Mouse (Mus musculus) cerebellum, postnatal 36 days (tissue): ENCODE measurements at regions not wholly inside any gene's neighbourhood (a gene's known extent, or its start where the extent isn't known, plus 50 kb on each side); places are given as distances from the start of the nearest gene placed in this dataset.

Experiments used
- DNase-seq, 2 experiments: peaks; one replicate each; pipeline ENCODE4 v3.0.0; 2021 to 2022; ENCODE audit warnings: mixed read lengths in 2 of 2

DNA sequence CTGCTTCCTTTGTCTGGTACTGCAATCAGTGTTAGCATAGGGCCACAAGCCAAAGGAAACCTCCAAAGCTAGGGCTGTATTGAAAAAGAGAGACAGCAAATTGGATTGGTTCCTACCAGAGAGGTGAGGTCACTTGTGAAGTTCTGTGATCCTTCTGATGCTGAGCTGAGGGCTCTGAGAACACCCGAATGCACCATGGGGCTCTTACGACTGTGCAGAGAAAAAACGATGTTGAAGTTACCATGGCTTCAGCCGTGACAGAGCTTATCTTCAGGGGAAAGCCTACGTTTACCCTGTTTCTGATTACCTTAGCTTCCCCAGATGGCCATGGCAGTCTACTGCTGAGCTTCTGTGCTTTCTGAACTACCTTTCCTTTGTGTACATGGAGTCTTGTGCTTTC, 53.9 kb upstream of the Fmo9 start:
- no peak for DNase-seq

DNA sequence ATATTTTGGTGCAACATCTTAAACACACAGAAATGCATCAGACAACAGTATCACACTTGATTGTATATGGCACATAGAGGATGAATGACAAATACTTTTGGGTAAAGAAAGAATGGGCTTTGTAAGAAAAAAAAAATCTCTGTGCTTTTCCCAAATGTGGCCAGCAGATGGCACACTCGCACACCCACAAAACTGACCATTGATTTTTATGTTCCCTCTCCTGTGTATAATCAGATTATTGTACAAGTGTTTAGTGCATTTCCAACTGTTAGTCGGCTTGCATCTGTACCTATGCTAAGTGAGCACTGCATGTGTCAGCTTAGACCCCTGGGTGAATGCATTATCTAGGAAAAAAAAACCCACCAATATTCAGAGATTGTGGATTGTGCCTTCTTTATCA, 56.4 kb upstream of the Fmo9 start:
- peak; percentile 36 to 62 for DNase-seq

DNA sequence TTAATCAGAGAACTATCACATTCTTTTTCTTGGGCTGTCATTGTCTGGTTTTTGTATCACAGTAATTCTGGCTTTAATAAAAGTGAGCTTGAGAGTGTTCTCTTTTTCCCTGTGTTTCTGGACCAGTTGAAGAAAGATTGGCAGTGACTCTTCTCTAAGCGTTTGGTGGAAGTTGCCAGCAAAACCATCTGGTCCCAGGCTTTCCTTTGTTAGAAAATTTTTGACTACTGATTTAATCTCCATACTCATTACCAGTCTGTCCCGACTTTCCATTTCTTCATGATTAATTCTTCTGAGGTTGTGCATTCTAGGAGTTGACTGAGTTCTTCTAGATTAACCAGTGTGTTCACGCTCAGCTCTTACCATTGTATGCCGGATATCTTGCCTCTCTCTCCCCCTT, 68.6 kb upstream of the Fmo9 start:
- peak; percentile 72 to 79 for DNase-seq

DNA sequence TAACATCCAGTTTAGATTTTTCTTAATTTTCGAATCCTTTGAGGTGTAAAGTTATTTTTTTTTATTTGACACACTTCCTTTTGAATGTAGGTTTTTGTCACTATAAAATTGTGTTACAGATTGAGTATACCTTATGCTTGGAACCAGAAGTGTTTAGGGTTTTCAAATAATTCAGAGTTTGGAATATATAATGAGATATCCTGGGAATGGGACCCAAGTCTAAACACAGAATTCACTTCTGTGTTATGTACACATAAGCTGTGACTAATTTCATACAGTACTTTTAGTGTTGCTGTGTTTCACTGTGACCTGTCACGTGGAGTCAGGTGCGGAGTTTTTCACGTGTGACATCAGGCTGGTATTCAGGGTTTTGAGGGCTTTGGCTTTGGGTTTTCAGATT, 69.1 kb upstream of the Fmo9 start:
- no peak for DNase-seq

DNA sequence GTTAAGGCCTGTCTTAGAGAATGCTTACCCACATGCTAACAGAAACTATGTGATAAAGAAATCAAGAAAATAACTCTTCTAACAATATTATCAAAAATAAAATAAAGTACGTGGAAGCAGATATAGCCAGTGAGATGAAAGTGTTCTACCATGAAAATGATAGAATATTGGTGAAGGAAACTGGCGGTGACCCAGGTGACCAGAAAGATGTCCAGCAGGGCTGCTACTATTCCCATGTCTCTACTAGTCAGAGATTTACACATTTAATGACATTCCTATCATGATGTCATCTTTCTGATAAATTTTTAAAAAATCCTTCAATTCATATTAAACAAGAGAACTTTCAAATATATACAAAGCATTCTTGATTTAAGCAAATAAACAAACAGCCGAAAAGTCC, 69.8 kb upstream of the Fmo9 start:
- DNase-seq = peak; percentile 55 to 57

DNA sequence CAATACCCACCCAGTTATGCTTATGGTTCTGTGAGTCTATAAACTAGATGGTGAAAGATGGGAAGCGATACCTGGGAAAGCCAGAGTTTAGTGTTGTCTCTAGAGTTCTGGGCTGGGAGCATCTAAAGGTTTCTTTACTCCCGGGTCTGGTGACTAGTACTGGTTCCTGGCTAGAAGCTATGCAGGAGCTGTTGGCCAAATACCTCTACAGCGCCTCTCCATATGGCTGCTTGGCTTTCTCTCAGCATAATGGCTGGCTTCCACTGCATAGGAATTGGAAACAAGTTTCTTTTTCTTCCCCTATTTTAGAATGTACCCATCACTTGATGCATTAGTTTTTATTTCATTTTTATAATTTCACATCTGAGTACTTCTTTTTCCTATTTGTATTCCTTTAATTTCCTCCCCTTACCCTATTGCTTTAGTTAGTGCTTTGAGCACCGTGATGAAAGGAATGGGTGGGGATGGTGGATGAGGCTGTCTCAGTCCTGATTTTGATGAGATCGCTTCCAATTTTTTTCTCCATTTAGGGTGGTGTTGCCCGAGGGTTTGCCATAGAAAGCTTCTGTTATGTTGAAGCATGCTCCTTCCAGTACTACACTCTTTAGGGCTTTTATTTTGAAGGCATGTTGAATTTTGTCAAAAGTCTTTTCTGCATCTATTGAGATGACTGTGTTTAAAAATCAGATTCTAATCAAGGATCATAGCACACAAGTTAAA, 71.5 kb upstream of the Fmo9 start:
- DNase-seq = peak; percentile 84 to 87

DNA sequence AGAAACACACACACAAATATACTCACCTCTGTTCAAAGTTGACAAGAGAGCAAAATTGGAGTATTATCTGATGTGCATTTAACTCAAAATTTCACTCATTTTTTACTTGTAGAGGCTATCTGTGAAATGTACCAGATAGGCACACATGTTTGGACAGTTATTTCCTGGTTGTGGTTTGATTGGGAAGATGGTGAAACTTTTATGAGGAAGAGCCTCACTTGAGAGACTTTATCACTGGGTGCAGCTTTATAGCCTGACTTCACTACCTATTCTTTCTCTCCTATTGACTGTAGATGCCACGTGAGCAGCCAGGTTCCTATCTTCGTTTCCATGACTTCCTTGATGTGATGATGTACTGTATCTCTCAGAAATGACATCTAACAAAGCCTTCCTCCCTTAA, 77.3 kb upstream of the Fmo9 start:
- no peak for DNase-seq

DNA sequence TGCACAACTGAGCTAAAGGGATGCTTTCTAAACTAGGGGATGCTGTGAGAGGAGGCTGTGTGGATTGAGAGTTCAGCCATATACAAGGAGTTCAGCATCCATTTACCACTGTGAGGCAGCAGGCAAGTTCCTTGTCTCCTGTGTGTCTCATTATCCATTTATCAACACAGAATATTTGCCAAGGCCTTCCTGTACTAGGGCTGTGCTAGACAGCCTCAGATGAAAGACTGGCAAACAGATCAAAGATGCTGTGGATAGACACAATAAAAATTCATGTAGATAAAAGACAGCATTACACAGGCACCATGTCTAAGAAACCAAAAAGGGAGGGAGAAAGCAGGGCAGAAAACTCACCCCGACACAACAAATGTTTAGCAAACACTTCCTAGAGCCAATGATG, 91.5 kb upstream of the Fmo9 start:
- no peak for DNase-seq

DNA sequence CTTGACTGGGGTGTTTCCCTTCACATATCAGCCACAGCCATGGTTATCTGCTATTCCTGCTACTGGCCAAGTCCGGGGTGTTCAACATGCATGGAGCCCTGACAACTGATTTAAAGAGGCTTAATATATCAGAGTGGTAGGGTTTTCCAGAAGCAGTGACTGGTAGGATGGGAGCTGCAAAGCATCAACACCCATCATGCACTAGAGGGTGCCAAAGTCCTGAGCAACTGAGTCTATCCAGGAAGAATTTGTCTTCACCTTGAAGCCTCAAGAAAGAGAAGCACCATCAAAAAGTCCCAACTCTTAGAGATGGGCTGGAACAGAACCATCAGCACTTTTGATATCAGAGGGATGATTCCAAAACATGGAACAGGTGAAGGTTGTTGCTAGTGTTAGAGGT, 100.5 kb upstream of the Fmo9 start:
- DNase-seq = peak; percentile 55 to 68

DNA sequence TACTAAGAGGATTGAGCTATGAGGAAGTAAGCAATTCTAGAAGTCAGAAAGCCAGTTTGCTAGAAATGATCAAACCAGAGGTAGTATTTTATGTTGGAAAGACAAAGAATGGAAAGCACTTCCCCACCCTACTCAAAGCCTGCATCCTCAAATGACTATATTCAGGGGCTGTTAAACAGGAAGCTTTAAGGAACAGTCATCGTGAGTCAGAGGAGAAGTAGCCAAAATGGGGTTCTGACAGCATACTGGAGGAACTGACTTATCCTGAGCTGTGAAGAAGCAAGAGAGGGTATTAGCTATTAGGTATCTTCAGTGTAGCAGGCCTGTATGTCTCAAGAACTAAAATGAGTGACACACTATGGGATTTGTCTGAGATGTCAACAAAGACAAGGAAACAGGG, 106.3 kb upstream of the Fmo9 start:
- DNase-seq = no peak

DNA sequence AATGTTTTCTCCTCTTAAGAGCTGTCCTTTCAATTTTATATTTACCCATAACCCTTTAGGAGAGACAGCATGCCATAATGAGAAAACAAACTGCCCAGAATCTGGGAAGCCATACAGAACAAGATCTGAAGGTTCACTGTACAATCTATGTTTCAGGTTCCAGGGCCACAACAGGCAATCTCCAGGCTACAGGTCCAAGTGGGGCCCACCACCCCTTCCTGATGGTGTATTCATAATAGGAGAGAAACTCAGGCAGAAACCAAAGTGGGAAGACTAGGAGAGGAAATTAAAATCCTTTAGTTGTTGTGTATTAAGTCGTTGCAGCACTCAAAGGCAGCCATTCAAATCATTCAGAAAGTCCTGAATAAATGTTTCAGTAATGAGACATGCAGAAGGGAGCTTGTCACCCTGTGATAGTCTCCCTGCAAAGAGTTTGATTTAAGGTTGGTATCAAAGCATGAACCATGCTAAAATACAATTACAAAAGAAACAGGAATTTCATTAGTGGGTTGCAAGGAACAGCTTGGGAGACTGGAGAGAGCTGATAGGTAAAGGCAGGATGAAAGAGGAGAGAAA, 107.3 kb upstream of the Fmo9 start:
- DNase-seq = no peak

DNA sequence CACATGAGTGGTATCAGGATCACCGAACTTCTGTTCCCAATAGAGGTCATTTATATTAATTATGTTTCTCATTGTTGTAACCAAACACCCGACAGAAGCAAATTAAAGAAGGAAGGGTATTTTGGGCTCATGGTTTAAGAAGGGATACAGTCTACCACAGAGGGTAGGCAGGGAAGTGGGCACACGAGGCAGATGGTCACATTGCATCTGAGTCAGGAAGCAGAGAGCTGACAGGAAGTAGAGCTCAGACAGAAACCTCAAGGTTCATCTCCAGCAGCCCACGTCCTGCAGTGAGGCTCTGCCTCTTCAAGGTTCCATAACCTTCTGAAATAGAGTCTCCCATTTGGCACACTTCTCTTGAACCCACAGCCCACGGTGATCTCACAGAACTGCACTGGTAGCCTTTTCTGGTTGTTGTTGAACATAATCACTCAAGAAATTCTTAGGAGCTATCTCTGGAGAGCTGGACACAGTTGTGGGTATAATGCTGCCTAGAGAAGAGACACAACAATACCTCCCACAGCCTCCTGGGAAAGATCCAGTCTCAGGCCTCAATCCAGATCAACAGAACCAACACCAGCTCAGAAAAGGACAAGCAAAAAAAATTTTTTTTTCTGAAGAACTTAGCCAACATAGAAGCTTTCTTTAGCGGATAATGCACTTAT, 111.5 kb upstream of the Fmo9 start:
- DNase-seq = no peak

DNA sequence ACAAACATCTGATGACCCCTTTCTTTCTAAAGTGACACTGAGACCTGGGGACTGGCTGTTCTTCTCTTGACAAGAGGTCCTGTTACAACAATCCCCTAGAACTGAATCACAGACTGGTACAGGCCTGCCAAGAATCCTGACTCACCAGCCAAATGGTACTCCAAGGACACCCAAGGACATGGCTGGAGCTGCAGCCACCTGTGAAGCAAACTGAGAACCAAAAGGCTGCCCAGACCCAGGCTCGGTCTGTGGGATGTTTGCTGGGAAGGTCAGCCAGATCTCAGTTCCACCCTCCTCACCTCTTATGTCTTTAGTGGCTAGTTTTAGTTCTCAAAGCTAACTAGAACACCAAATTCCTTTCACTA, 112.1 kb upstream of the Fmo9 start:
- no peak for DNase-seq

DNA sequence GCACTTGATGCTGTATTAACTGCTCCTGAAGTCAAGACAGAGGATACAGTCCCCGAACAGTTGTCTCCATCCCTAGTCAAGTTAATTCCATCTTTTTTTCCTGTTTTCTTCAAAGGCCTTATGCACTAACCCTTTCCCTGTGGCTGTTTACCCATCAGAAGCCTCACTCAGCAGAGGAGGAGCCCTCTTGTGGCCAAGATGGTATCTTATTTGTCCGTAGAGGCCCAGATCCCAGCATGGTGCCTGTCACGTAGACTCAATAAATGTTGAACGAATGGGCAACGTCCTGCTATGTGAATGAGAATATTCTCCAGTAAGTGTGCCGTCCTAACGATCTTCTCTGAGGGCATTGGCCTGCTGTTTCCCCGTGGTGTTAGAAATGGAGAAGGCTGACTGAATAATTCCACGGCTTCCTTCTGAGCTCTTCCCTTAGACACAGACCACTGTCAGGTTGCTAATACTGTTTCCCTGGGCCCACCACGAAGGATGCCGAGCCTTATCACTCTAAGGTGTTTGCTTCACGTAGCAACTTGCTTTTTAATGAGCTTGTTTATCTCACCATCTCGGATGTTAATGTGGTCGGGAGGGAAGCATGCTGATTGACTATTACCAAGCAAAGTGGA, 113.1 kb upstream of the Fmo9 start:
- peak; percentile 50 to 62 for DNase-seq

DNA sequence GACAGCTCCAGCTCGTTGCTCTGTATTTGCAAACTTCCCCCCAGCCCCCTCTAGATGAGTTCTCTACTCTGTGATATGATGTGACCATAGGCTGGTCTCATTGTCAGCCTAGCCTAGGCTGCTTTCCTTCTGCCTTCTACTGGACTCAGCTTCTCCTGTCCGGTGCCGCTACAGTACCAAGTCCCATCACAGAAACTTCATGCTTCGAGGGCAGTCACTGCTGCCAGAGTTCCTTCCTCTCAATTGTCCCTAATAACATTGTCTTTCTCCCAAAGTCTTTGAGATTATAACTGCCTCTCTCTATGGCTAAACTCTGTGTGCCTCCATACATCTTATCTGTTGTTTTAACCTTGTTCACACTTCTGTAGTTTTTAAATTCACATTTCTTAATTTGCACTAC, 114.0 kb upstream of the Fmo9 start:
- no peak for DNase-seq

DNA sequence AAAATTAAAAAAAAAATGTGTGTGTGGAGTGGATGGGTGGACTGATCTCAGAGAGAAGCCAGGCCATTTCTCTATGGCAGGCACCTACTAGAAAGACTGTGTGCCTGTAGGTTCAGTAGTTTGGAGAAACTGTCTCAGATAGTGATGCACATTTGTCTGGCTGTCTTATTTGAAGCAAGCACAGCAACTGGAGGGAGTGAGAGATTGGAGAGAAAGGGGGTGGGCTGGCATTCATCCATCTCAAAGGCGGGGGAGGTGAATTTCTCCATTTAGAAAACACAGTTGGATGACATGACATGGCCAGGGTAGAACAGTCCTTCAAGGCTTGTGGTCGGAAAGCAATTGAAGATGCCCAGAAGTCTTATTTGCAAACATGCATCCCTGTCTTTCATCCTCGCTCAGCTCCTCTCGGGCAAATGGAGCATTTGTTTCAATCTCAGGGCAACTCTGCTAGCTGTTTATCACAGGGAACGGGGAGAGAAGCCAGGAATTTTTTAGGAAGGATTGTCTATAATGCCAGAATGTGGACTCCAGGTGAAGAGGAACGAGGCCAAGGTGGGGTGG, 114.8 kb upstream of the Fmo9 start:
- DNase-seq = peak; percentile 26 to 38

DNA sequence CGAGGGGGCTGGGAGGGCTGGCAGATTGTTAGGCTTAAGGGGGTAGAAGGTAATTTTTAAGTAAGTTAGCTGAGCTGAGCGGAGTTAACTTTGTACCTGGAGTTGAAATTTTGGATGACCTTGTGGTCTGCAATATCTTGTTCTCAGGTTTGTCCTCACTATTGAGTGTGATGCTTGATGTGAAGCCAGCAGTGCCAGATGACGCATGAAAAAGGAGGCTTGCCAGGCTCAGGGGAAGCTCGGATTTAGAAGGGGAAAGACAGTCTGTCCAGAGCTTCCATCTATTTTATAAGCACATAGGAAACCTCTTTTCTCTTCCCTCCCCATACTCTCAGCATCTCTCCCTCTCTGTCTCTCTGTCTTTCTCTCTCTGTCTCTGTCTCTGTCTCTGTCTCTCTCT, 115.3 kb upstream of the Fmo9 start:
- peak; percentile 60 to 61 for DNase-seq

DNA sequence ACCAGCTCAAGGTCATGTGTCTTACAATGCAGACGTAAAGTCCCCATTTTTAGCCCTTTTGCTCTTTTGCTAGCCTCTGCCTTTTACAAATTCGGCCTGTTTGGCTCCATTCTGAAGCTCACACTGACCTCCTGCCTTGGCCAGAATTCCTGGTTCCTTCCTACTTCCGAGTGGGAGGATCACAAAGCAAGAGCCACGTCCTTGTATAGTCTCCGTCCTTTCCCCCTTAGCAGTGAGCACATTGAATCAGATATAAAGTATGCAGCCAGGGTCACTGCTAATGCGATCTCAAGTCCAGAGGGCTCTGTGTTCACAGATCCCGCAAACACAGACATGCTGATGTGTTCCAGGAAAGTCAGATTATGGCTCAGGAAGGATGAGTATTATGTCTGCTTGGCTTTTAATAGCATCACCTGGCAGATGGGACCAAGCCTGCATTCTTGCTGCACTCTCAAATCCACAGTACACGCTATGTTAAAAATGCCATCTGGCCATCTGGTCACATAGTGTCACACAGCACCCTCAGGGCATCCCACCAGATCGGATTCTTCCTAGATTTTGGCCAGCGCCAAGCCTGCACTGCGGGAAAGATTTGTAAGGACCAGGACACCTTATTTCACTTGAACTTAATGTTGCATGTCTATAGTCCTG, 119.4 kb upstream of the Fmo9 start:
- peak; percentile 81 to 90 for DNase-seq

DNA sequence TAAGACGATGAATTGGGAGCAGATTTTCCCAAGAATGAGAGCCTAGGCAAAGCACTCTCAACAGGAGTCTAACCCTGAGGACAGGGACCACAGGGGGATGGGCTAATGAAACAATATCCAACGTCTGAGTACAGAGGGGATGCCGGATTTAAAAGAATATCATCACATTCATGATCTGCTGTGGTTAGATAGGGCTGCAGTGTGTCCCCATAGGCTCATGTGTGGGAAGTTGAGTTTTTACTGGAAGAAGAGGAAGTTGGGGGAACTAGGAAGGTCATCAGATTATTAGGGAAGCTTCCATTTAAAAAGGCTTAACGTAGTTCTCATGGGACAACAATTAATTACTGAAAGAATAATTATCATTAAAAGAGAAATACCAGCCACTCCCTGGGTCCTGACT, 120.3 kb upstream of the Fmo9 start:
- DNase-seq = peak in 1 of 2 experiments; percentile 9

DNA sequence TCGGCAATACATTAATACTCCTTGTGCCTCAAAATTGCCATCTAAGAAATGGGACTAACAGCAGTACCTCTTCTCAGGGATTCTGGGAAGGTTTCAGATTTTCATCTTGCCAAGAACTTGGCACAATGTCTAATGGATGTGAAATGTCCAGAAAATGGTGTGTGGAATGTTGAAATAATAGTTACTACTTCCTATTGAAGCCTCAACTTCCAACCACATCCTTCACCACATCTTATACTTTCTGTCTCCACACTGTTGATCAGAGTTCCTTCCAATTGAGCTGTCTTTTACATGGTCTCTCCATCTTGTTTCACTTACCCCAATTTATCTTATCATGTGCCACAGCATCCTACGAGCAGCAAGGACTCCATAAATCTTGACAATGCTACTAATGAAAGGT, 122.3 kb upstream of the Fmo9 start:
- no peak for DNase-seq

DNA sequence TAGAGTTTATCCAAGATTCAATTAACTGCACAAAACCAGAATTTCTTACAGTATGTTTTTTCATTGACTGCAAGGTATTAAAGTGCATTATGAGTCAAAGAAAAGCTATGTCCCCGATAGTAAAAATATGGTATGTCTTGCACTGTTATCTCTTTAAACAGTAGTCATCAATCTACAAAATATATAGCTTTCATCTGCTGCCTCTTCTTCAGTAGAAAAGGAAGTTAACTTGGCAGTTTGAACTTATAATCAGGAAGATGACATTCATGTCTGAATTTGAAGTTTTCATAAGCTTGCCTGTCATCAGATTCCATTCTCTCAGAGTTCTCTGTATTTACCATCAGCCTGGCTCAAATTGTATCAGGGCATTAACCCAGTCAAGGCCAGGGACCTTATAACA, 122.7 kb upstream of the Fmo9 start:
- DNase-seq = no peak

DNA sequence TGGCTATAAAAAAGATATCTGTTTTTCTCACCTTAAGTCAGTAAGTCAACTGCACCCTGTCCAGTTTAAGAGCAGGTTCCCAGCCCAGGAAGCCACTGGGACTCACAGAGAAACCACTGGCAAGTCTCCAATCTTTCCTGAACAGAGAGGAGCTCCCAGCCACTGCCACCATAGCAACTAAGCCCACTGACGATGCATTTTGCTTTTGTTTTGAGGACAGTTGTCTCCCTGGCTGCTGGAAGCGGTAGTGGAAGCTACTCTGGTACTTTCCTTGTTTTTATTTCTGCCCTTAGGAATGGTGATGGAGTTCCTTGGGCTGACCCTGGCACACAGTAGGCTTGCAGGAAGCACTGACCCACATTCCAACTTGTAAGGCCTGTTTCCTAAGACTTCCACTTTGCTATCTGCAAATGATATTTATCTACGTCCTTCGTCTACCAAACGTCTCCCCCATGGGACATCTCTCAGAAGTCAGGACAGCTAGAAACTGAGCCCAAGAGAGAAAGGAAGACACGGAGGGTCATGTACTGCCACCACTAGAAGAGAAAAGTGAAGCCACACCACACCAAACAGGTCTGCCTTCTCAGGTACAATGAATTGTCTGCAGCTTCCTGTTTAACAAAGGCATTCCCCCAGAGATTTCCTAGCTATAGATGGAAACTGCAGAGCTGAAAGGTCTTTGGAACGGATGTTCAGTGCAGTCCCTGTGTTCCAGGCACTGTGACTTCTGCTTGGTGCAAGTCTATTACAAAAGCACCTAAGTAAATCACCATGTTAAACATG, 125.7 kb upstream of the Fmo9 start:
- no peak for DNase-seq
